Mouse (Mus musculus): ENCODE results near the gene Bbs9.

DNA sequence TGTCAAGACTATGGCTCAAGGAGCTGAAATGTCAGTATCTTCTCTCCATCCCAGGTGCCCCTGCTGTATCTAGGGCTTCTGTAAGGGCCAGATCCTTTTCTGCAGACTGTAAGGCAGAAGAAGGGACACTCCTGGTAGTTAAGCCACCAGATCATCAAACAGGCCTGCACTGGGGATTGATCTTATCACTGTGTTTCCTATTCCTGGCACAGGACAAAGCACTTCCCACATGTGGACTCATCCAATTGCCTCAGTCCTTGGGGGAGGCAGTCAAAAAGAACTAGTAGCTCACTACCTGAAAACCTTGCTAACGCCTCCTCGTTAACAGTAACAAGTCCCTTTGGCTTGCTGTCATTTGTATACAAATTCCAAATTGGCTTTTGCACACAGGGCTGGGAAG, 336.4 kb downstream of the Bbs9 start:
- TF ChIP-seq CTCF (IDR thresholded peaks at IDR 0.05) (no peak), EP300 (IDR thresholded peaks at IDR 0.05; ENCODE audit: insufficient read depth, low read depth, low read length) (no peak), POLR2A (IDR thresholded peaks at IDR 0.05; ENCODE audit: insufficient read depth, low read depth, low read length) (no peak)

Measured in heart, adult 2 months (tissue).